Mouse (Mus musculus) hindbrain, embryonic 11.5 days (tissue): ENCODE measurements around the gene Tgif1. TPM values are rescaled to one million over a fixed set of nuclear protein-coding genes. Genes with fewer than 3 reads are reported as not detected.

ENCODE experiments used
- ATAC-seq: fragments of 200-750 bp; cut with Nextera tagmentation; 2 replicates; pipeline ENCODE4 v1.8.0; 2017; ENCODE audit warnings: mild to moderate bottlenecking, moderate TSS enrichment, moderate library complexity; ENCODE audit not compliant: low FRiP score
- DNase-seq: peaks from one replicate; pipeline ENCODE4 v3.0.0-alpha.2; 2015; ENCODE audit warnings: low spot score
- H3K27ac ChIP-seq: fragments of 300-500 bp; sonication (generic); 2 replicates; pipeline ENCODE4 v1.5.1; 2014; ENCODE audit warnings: mild to moderate bottlenecking, low read depth, low read length
- H3K27me3 ChIP-seq: fragments of 300-500 bp; sonication (generic); 2 replicates; pipeline ENCODE4 v1.6.1; 2014; ENCODE audit warnings: mild to moderate bottlenecking, low read length, moderate library complexity, mixed read lengths; ENCODE audit not compliant: control insufficient read depth, insufficient read depth
- H3K36me3 ChIP-seq: fragments of 300-500 bp; sonication (generic); 2 replicates; pipeline ENCODE4 v1.6.1; 2014; ENCODE audit warnings: mild to moderate bottlenecking, low read length, moderate library complexity, mixed read lengths; ENCODE audit not compliant: control insufficient read depth, insufficient read depth
- H3K4me1 ChIP-seq: fragments of 300-500 bp; sonication (generic); replicated peaks from 2 replicates; pipeline ENCODE4 v1.6.1; 2014; ENCODE audit warnings: low read length, mixed read lengths; ENCODE audit not compliant: control insufficient read depth, insufficient read depth
- H3K4me2 ChIP-seq: fragments of 300-500 bp; sonication (generic); replicated peaks from 2 replicates; pipeline ENCODE4 v1.6.1; 2014; ENCODE audit warnings: mild to moderate bottlenecking, low read depth, low read length
- H3K4me3 ChIP-seq: fragments of 300-500 bp; sonication (generic); 2 replicates; pipeline ENCODE4 v1.5.1; 2014; ENCODE audit warnings: low read depth, low read length
- H3K9ac ChIP-seq: fragments of 300-500 bp; sonication (generic); 2 replicates; pipeline ENCODE4 v1.6.1; 2014; ENCODE audit warnings: low read depth, low read length
- H3K9me3 ChIP-seq: fragments of 300-500 bp; sonication (generic); 2 replicates; pipeline ENCODE4 v1.6.1; 2016; ENCODE audit warnings: low read length; ENCODE audit not compliant: control insufficient read depth
- WGBS: fragments of 180-500 bp; shearing (Covaris S2); extraction: QIAGEN DNeasy Blood & Tissue Kit; methylation state at CpG from one replicate; pipeline ENCODE4 v1.1.7; 2014; 5-methylcytosine and 5-hydroxymethylcytosine counted together
- polyA plus RNA-seq: library from polyadenylated mRNA; unstranded; fragments of >200 nt; fragmentation: Nextera tagmentation; extraction: Ambion mirVana; gene quantifications from 2 replicates; pipeline ENCODE4 v1.2.1, GENCODE M21; 2014

Tgif1 gene
- polyA plus RNA-seq, 1 experiment from 2014 or later: 66.0 TPM

GRCm38 (mm10) chr17:70871676-70872075 is 18.3 kb upstream of the Tgif1 start:
- Histone ChIP-seq H3K27ac (peak overlapping the region; percentile 32; the same call in 1 of the 2 replicates), H3K4me1 (peaks cover 4% of the 10 kb centered on the region; the same call in 1 of the 2 replicates), H3K9me3 (no peaks in the 10 kb centered on the region), H3K36me3 (no peaks in the 10 kb centered on the region), H3K4me2 (no peak overlapping the region), H3K4me3 (no peak overlapping the region), H3K9ac (no peak overlapping the region), H3K27me3 (no peaks in the 10 kb centered on the region)
- WGBS: 55% methylated on average over 5 of the region's 5 CpGs
- ATAC-seq: no peak
- DNase-seq: no peak

GRCm38 (mm10) chr17:70870581-70870980 is 17.2 kb upstream of the Tgif1 start:
- Histone ChIP-seq H3K4me2 (no peak overlapping the region), H3K9me3 (no peaks in the 10 kb centered on the region), H3K9ac (no peak overlapping the region), H3K4me1 (peaks cover 4% of the 10 kb centered on the region; the same call in 1 of the 2 replicates), H3K4me3 (no peak overlapping the region), H3K36me3 (no peaks in the 10 kb centered on the region), H3K27me3 (no peaks in the 10 kb centered on the region), H3K27ac (no peak overlapping the region)
- DNase-seq (no peak), ATAC-seq (no peak)
- 96% methylated on average over 4 of the region's 4 CpGs for WGBS

GRCm38 (mm10) chr17:70868577-70869229 is 15.4 kb upstream of the Tgif1 start:
- peaks cover 4% of the 10 kb centered on the region; the same call in 1 of the 2 replicates for H3K4me1 ChIP-seq
- no peak overlapping the region for H3K9ac ChIP-seq
- 89% methylated on average over 5 of the region's 5 CpGs for WGBS
- ATAC-seq (no peak), DNase-seq (no peak)
- no peak overlapping the region for H3K27ac ChIP-seq
- H3K9me3 ChIP-seq: no peaks in the 10 kb centered on the region
- no peak overlapping the region for H3K4me2 ChIP-seq
- H3K27me3 ChIP-seq: no peaks in the 10 kb centered on the region
- no peaks in the 10 kb centered on the region for H3K36me3 ChIP-seq
- no peak overlapping the region for H3K4me3 ChIP-seq

- H3K27ac ChIP-seq: no peak overlapping the region
- 87% methylated on average over 6 of the region's 6 CpGs for WGBS
- H3K9me3 ChIP-seq: no peaks in the 10 kb centered on the region
- no peaks in the 10 kb centered on the region for H3K4me1 ChIP-seq
- no peak overlapping the region for H3K4me3 ChIP-seq
- no peak overlapping the region for H3K9ac ChIP-seq
- H3K27me3 ChIP-seq: no peaks in the 10 kb centered on the region
- H3K36me3 ChIP-seq: no peaks in the 10 kb centered on the region
- ATAC-seq (no peak), DNase-seq (no peak)
- no peak overlapping the region for H3K4me2 ChIP-seq
Measured at GRCm38 (mm10) chr17:70866538-70867114, 13.3 kb upstream of the Tgif1 start.

- Histone ChIP-seq H3K4me2 (no peak overlapping the region), H3K4me3 (no peak overlapping the region), H3K9ac (no peak overlapping the region), H3K27me3 (no peaks in the 10 kb centered on the region), H3K4me1 (no peaks in the 10 kb centered on the region), H3K27ac (no peak overlapping the region), H3K9me3 (no peaks in the 10 kb centered on the region), H3K36me3 (no peaks in the 10 kb centered on the region)
- 89% methylated on average over 5 of the region's 5 CpGs for WGBS
- no peak for ATAC-seq
- DNase-seq: no peak
Measured at GRCm38 (mm10) chr17:70866029-70866428, 12.7 kb upstream of the Tgif1 start.

GRCm38 (mm10) chr17:70865060-70865604 is 11.8 kb upstream of the Tgif1 start:
- Histone ChIP-seq H3K4me1 (no peaks in the 10 kb centered on the region), H3K9me3 (no peaks in the 10 kb centered on the region), H3K4me2 (no peak overlapping the region), H3K27ac (no peak overlapping the region), H3K27me3 (no peaks in the 10 kb centered on the region), H3K36me3 (no peaks in the 10 kb centered on the region), H3K9ac (no peak overlapping the region), H3K4me3 (no peak overlapping the region)
- ATAC-seq (no peak), DNase-seq (no peak)
- 79% methylated on average over 10 of the region's 10 CpGs for WGBS

GRCm38 (mm10) chr17:70864645-70865044 is 11.3 kb upstream of the Tgif1 start:
- Histone ChIP-seq H3K9me3 (no peaks in the 10 kb centered on the region), H3K27ac (no peak overlapping the region), H3K4me2 (no peak overlapping the region), H3K36me3 (no peaks in the 10 kb centered on the region), H3K4me3 (no peak overlapping the region), H3K9ac (no peak overlapping the region), H3K27me3 (no peaks in the 10 kb centered on the region), H3K4me1 (no peaks in the 10 kb centered on the region)
- DNase-seq (no peak), ATAC-seq (no peak)
- whole genome bisulfite sequencing: 81% methylated on average over 3 of the region's 3 CpGs

GRCm38 (mm10) chr17:70864117-70864516 is 10.8 kb upstream of the Tgif1 start:
- Histone ChIP-seq H3K9me3 (no peaks in the 10 kb centered on the region), H3K4me2 (no peak overlapping the region), H3K27me3 (no peaks in the 10 kb centered on the region), H3K9ac (no peak overlapping the region), H3K4me3 (no peak overlapping the region), H3K4me1 (no peaks in the 10 kb centered on the region), H3K27ac (no peak overlapping the region), H3K36me3 (no peaks in the 10 kb centered on the region)
- ATAC-seq (no peak), DNase-seq (no peak)
- 96% methylated on average over 8 of the region's 8 CpGs for WGBS

GRCm38 (mm10) chr17:70858814-70859213 is 5.5 kb upstream of the Tgif1 start:
- ATAC-seq: no peak
- Histone ChIP-seq H3K4me2 (no peak overlapping the region), H3K36me3 (no peaks in the 10 kb centered on the region), H3K27me3 (no peaks in the 10 kb centered on the region), H3K9ac (no peak overlapping the region), H3K4me1 (no peaks in the 10 kb centered on the region), H3K4me3 (no peak overlapping the region), H3K9me3 (no peaks in the 10 kb centered on the region), H3K27ac (no peak overlapping the region)
- DNase-seq: no peak
- 84% methylated on average over 4 of the region's 4 CpGs for WGBS
